Mouse (Mus musculus) lung, adult 2 months (tissue): ENCODE data around the gene Hal.

Source experiments
- CTCF ChIP-seq: fragments of 200-500 bp; IDR thresholded peaks from 2 replicates; pipeline ENCODE4 v1.5.1; 2011; ENCODE audit warnings: mild to moderate bottlenecking, low read length, control low read depth; ENCODE audit not compliant: insufficient read depth
- POLR2A ChIP-seq: fragments of 200-500 bp; IDR thresholded peaks from 2 replicates; pipeline ENCODE4 v1.6.1; 2011; ENCODE audit warnings: low read depth, mild to moderate bottlenecking, control low read depth, low read length, borderline replicate concordance; ENCODE audit errors: extremely low read depth

GRCm38 (mm10) chr10:93543176-93543575 is 54.6 kb downstream of the Hal start:
- TF ChIP-seq CTCF = no peak
- TF ChIP-seq POLR2A = no peak
